Mouse (Mus musculus) hindbrain, embryonic 14.5 days (tissue): ENCODE measurements around the gene Cfap57. TPM values are rescaled to one million over a fixed set of nuclear protein-coding genes. Genes with fewer than 3 reads are reported as not detected.

Experiments used
- ATAC-seq: fragments of 200-750 bp; cut with Nextera tagmentation; 2 replicates; pipeline ENCODE4 v1.8.0; 2017; ENCODE audit warnings: moderate number of reproducible peaks, mild to moderate bottlenecking, moderate TSS enrichment, moderate library complexity; ENCODE audit not compliant: low FRiP score
- DNase-seq: peaks from one replicate; pipeline ENCODE4 v3.0.0-alpha.2; 2015; ENCODE audit warnings: low spot score
- H3K27ac ChIP-seq: fragments of 300-500 bp; sonication (generic); 2 replicates; pipeline ENCODE4 v1.5.1; 2014; ENCODE audit warnings: mild to moderate bottlenecking, moderate library complexity
- H3K27me3 ChIP-seq: fragments of 300-500 bp; sonication (generic); 2 replicates; pipeline ENCODE4 v1.6.1; 2014; ENCODE audit warnings: mild to moderate bottlenecking, low read length, mixed read lengths; ENCODE audit not compliant: control insufficient read depth, insufficient read depth
- H3K36me3 ChIP-seq: fragments of 300-500 bp; sonication (generic); replicated peaks from 2 replicates; pipeline ENCODE4 v1.6.1; 2014; ENCODE audit not compliant: control insufficient read depth, insufficient read depth
- H3K4me1 ChIP-seq: fragments of 300-500 bp; sonication (generic); replicated peaks from 2 replicates; pipeline ENCODE4 v1.6.1; 2014; ENCODE audit warnings: antibody characterized with exemption, low read length, mixed read lengths; ENCODE audit not compliant: control insufficient read depth, insufficient read depth
- H3K4me2 ChIP-seq: fragments of 300-500 bp; sonication (generic); replicated peaks from 2 replicates; pipeline ENCODE4 v1.6.1; 2014; ENCODE audit warnings: mild to moderate bottlenecking, moderate library complexity
- H3K4me3 ChIP-seq: fragments of 300-500 bp; sonication (generic); replicated peaks from 2 replicates; pipeline ENCODE4 v1.5.1; 2014; ENCODE audit warnings: mild to moderate bottlenecking, low read length
- H3K9ac ChIP-seq: fragments of 300-500 bp; sonication (generic); 2 replicates; pipeline ENCODE4 v1.6.1; 2014
- H3K9me3 ChIP-seq: fragments of 300-500 bp; sonication (generic); 2 replicates; pipeline ENCODE4 v1.6.1; 2016; ENCODE audit warnings: low read length; ENCODE audit not compliant: control insufficient read depth
- WGBS: fragments of 180-500 bp; shearing (Covaris S2); extraction: QIAGEN DNeasy Blood & Tissue Kit; methylation state at CpG from one replicate; pipeline ENCODE4 v1.1.7; 2014; 5-methylcytosine and 5-hydroxymethylcytosine counted together
- polyA plus RNA-seq: library from polyadenylated mRNA; unstranded; fragments of >200 nt; fragmentation: Nextera tagmentation; extraction: Ambion mirVana; gene quantifications from 2 replicates; pipeline ENCODE4 v1.2.1, GENCODE M21; 2014

Cfap57 gene
- polyA plus RNA-seq, 1 experiment from 2014 or later = 3.1 TPM

DNA sequence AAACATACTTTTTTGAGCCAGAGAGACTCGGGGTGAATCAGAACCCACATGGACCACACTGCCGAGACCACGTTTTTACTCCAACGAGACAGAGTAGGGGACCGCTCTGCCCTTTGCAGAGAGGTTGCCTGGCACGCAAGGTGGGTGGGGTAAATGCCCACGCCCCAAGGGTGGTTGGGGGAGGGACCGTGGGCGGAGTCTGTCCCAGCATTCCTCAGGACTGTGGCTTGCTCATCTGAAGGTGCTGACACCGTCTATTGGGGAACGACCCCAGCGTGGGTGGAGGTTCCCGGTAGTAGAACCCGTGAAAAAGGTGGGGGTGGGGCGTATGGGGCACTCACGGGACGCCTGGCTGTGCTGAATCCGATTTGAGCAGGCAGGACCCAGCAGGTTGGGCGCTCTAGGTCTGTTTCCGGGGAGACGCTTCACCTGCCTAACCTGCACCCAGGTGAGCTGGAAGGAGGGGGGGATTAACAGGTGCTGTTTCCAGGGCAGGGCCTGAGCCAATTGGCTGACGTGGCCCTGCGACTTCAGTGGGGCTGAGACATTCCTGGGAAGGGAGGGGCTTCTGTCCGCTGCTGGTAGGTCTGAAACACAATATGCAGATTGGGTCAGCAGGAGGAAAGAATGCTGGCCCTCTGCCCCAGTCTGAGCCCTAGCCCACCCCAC is 76.9 kb downstream of the Cfap57 start, which contains the start of gene Tmem125:
Gene Tmem125 (minus strand): TSS at position 453 of the 669 bp plus-strand sequence.
- H3K4me2 ChIP-seq = peak within 1 kb of the TSS; percentile 55
- no peaks in the 10 kb centered on the region for H3K9me3 ChIP-seq
- H3K36me3 ChIP-seq = no peaks in the 10 kb centered on the region
- peaks cover 4% of the 10 kb centered on the region; the same call in 1 of the 2 replicates for H3K4me1 ChIP-seq
- peak within 1 kb of the TSS; percentile 29 for H3K4me3 ChIP-seq
- no peak within 1 kb of the TSS for H3K27ac ChIP-seq
- DNase-seq = no peak
- peak; percentile 46; the same call in 1 of the 2 replicates for ATAC-seq
- WGBS = 3% methylated on average over 24 of the region's 24 CpGs
- no peak within 1 kb of the TSS for H3K9ac ChIP-seq
- 0 out of 2 replicates have a peak, but pooled peaks cover 12% of the 10 kb centered on the region for H3K27me3 ChIP-seq

DNA sequence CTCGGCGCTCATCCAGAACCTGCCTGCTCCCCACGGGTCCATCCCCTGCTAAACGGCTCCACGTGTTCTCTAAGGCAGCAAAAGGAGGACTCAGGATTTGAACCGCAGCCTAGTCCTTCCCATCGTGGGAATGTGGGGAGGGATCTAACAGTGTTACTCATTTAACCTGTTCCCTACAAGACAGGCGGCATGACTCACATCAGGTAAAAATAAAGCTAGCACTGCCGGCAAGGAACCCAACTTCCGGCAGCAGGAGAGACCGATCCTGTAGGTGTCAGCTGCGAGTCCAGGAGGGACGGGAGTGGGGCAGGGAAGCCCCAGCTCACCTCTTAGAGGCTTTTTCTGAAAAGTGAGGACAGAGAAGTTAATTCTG is 77.4 kb downstream of the Cfap57 start:
- Histone ChIP-seq H3K4me2 (peak overlapping the region; percentile 55), H3K4me1 (peaks cover 4% of the 10 kb centered on the region; the same call in 1 of the 2 replicates), H3K27me3 (0 out of 2 replicates have a peak, but pooled peaks cover 12% of the 10 kb centered on the region), H3K9ac (no peak overlapping the region), H3K4me3 (peak overlapping the region; percentile 29), H3K27ac (no peak overlapping the region), H3K9me3 (no peaks in the 10 kb centered on the region), H3K36me3 (no peaks in the 10 kb centered on the region)
- 22% methylated on average over 13 of the region's 13 CpGs for WGBS
- DNase-seq (no peak), ATAC-seq (no peak)

DNA sequence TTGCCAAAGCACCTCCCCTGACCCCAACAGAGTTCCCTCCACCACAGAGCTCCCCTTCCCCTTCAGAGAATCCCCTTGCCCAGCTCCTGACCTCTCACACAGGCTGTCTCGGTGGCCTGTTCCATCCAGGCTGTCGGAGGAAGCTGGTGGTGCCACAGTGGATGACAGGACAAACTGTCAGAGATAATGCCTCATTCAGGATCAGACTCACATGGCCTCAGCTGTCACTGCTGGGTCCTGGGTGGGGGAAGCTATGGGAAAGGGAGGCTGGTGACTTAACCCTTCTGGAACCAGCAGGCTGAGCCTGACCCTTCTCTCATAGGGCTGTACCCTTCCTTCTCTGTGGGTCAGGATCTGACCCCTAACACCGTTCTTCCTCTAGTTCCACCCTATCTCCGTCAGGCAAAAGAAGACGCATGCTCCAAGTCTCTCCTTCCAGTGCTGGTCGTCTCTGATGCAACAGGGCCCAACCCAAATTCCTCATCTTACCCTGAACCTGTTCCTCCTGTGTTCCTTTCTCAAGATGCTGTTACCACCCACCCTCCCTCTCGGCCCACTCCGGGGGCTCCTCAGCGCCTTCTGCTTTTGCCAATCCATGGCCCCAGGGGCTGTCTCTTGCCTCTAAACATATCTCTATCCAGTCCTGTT is 77.9 kb downstream of the Cfap57 start:
- no peak overlapping the region for H3K9ac ChIP-seq
- no peaks in the 10 kb centered on the region for H3K36me3 ChIP-seq
- WGBS = 59% methylated on average over 9 of the region's 9 CpGs
- DNase-seq (no peak), ATAC-seq (no peak)
- H3K27ac ChIP-seq = no peak overlapping the region
- no peaks in the 10 kb centered on the region for H3K9me3 ChIP-seq
- H3K4me1 ChIP-seq = peaks cover 4% of the 10 kb centered on the region; the same call in 1 of the 2 replicates
- H3K27me3 ChIP-seq = 0 out of 2 replicates have a peak, but pooled peaks cover 12% of the 10 kb centered on the region
- no peak overlapping the region; the same call in 1 of the 2 replicates for H3K4me2 ChIP-seq
- H3K4me3 ChIP-seq = no peak overlapping the region

DNA sequence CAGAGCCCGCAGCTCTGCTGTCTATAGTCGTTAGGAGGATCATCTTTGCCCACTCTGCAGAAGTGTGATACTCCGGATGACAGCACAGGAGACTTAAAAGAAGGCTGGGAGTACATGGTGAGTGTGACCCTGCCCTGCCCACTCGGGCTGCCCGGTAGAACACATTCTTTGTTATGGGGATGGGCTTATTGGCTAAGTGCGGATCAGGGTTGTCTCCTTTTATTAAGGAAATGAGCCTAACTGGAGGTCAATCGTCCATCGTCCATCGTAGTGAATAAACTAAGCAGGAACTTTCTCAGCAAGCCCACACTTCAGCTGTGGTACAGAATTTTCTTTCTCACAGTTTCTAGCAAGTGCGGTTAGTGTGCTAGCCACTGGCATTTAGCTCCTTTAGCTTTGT is 80.7 kb downstream of the Cfap57 start:
- 11% methylated on average over 10 of the region's 10 CpGs for WGBS
- Histone ChIP-seq H3K4me3 (no peak overlapping the region), H3K4me1 (peaks cover 4% of the 10 kb centered on the region; the same call in 1 of the 2 replicates), H3K27ac (no peak overlapping the region), H3K36me3 (no peaks in the 10 kb centered on the region), H3K27me3 (0 out of 2 replicates have a peak, but pooled peaks cover 12% of the 10 kb centered on the region), H3K9me3 (no peaks in the 10 kb centered on the region), H3K4me2 (no peak overlapping the region), H3K9ac (no peak overlapping the region)
- DNase-seq (no peak), ATAC-seq (no peak)

DNA sequence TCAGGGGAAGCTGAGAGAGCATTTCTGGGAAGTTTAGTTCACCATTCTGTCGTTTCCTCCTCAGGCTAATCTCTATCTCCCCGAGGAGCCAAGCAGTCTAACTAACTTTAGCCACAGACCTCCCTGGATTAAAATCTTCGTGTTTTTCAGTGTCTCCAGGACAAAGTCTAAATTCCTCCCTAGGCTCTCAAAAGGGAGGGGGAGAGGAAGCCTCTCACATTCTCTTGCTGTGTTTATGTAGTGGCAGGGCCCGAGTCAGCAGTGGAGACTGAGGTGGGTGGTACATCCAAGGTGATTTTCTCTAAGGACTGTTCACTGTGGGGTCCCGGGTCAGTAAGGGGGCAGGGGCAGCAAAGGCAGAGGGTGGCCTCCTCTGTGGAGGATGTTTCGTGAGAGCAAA is 82.8 kb downstream of the Cfap57 start:
- no peaks in the 10 kb centered on the region for H3K4me1 ChIP-seq
- no peak overlapping the region for H3K4me2 ChIP-seq
- 62% methylated on average over 6 of the region's 6 CpGs for WGBS
- ATAC-seq (no peak), DNase-seq (no peak)
- H3K4me3 ChIP-seq = no peak overlapping the region
- H3K36me3 ChIP-seq = no peaks in the 10 kb centered on the region
- H3K27ac ChIP-seq = no peak overlapping the region
- no peak overlapping the region for H3K9ac ChIP-seq
- 0 out of 2 replicates have a peak, but pooled peaks cover 5% of the 10 kb centered on the region for H3K27me3 ChIP-seq
- no peaks in the 10 kb centered on the region for H3K9me3 ChIP-seq

DNA sequence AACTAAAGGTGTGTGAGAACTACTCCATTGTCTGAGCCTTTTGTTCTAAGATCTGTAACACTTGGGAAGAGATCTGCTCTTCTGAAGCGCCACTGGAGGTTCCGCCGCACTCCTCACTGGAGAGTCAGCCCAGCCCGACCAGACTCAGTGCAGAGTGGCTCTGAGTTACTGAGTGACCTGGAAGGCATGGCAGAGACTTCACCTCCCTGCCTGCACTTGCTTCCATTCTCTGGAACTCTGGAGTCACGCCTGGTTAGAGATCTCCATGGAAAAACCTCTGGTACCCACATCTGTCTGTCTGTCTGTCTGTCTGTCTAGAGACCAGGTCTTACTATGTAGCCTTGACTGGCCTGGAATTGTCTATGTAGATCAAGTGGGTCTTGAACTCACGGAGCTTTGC is 85.0 kb downstream of the Cfap57 start:
- H3K9ac ChIP-seq = no peak overlapping the region
- no peaks in the 10 kb centered on the region for H3K9me3 ChIP-seq
- H3K27ac ChIP-seq = no peak overlapping the region
- DNase-seq = no peak
- 83% methylated on average over 6 of the region's 6 CpGs for WGBS
- no peaks in the 10 kb centered on the region for H3K27me3 ChIP-seq
- H3K4me1 ChIP-seq = no peaks in the 10 kb centered on the region
- no peak for ATAC-seq
- H3K4me2 ChIP-seq = no peak overlapping the region
- H3K36me3 ChIP-seq = no peaks in the 10 kb centered on the region
- H3K4me3 ChIP-seq = no peak overlapping the region

DNA sequence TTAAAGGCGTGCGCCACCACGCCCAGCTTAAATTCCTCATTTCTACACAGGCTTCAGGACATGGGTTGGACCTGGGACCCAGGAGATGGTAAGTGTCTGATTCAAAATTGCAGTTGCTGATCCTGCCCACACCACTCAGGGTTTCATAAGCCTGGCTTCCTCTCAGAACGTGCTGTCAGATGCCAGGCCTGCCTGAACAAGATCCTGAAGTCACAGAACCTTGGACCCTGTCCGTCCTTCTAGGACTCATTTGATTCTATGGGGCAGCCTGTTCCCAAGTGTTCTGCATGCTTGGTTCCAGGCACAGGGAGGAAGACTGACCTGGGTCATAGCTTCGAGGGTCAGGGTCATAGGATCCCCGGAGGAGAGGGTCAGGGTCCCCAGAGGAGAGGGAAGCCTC is 87.0 kb downstream of the Cfap57 start:
- no peaks in the 10 kb centered on the region for H3K36me3 ChIP-seq
- no peak overlapping the region for H3K4me2 ChIP-seq
- 88% methylated on average over 7 of the region's 7 CpGs for WGBS
- H3K9me3 ChIP-seq = no peaks in the 10 kb centered on the region
- no peak overlapping the region for H3K9ac ChIP-seq
- no peak overlapping the region for H3K4me3 ChIP-seq
- H3K27ac ChIP-seq = no peak overlapping the region
- DNase-seq (no peak), ATAC-seq (no peak)
- H3K4me1 ChIP-seq = no peaks in the 10 kb centered on the region
- no peaks in the 10 kb centered on the region for H3K27me3 ChIP-seq

DNA sequence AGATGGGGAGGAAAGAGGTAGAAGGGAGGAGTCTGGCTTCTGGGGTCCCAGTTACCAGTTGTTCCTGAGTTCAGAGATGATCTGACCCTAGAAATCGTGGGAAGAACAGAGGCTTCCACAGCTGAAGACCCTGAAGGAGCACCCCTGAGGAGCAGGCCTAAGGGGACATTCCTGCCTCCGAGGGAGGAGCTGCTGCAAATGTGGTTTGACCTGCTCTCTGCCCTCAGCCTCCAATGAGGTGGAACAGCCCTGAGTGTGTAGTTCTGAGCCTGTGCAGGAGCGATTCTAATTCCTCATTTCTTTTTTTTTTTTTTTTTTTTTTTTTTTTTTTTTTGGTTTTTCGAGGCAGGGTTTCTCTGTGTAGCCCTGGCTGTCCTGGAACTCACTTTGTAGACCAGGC is 87.4 kb downstream of the Cfap57 start:
- DNase-seq (no peak), ATAC-seq (no peak)
- H3K4me1 ChIP-seq = no peaks in the 10 kb centered on the region
- H3K9me3 ChIP-seq = no peaks in the 10 kb centered on the region
- no peak overlapping the region for H3K9ac ChIP-seq
- no peaks in the 10 kb centered on the region for H3K27me3 ChIP-seq
- 57% methylated on average over 3 of the region's 4 CpGs for WGBS
- H3K4me2 ChIP-seq = no peak overlapping the region
- H3K4me3 ChIP-seq = no peak overlapping the region
- H3K36me3 ChIP-seq = no peaks in the 10 kb centered on the region
- no peak overlapping the region for H3K27ac ChIP-seq

DNA sequence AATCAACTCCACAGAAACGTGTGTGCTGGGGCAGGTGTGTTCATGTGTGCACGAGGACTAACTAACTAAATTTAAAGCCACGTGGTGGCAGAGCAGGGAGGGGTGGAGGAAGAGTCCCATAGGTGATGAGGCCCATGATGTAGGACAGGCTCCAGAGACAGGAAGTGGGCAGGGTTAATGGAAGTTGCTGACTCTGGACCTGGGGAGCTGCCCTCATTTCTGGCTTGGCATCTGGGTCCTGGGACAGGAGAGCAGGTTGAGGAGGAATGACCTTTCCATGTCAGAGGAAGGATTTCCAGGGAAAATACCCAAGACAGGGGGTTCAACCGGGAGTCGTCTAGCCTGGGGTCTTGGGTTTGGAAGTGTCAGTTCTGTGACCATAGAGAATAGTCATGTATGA is 87.9 kb downstream of the Cfap57 start:
- no peaks in the 10 kb centered on the region for H3K27me3 ChIP-seq
- no peak for ATAC-seq
- no peaks in the 10 kb centered on the region for H3K4me1 ChIP-seq
- no peak for DNase-seq
- H3K4me2 ChIP-seq = no peak overlapping the region
- H3K9ac ChIP-seq = no peak overlapping the region
- H3K27ac ChIP-seq = no peak overlapping the region
- no peak overlapping the region for H3K4me3 ChIP-seq
- WGBS = 77% methylated on average over 5 of the region's 5 CpGs
- H3K36me3 ChIP-seq = no peaks in the 10 kb centered on the region
- H3K9me3 ChIP-seq = no peaks in the 10 kb centered on the region
